Mouse (Mus musculus) heart, adult 2 months (tissue): ENCODE data around the gene Prss30.

Source experiments
- CTCF ChIP-seq: fragments of 200-600 bp; IDR thresholded peaks from 2 replicates; pipeline ENCODE4 v1.8.1; 2022; ENCODE audit warnings: antibody characterized with exemption, mild to moderate bottlenecking, moderate library complexity
- POLR2A ChIP-seq: fragments of 200-500 bp; IDR thresholded peaks from 2 replicates; pipeline ENCODE4 v1.6.1; 2011; ENCODE audit warnings: mild to moderate bottlenecking, low read depth, low read length, control low read depth; ENCODE audit not compliant: insufficient read depth

- peak; percentile 33; the same call in 1 of the 2 replicates for TF ChIP-seq CTCF
- TF ChIP-seq POLR2A, result no peak
These were observed 29.3 kb upstream of the Prss30 start for GRCm38 (mm10) chr17:24009617-24010016.
